Mouse (Mus musculus) bone marrow macrophage, adult 2 months (primary cell): ENCODE results near the gene Trappc12.

ENCODE experiments used
- CTCF ChIP-seq: IDR thresholded peaks from 2 replicates; pipeline ENCODE4 v1.5.1; 2012; ENCODE audit warnings: low read depth, mild to moderate bottlenecking, low read length, moderate library complexity
- POLR2A ChIP-seq: IDR thresholded peaks from 2 replicates; pipeline ENCODE4 v1.6.1; 2012; ENCODE audit warnings: mild to moderate bottlenecking, low read depth, low read length, borderline replicate concordance

- TF ChIP-seq CTCF (no peak), POLR2A (no peak)
These were observed 39.6 kb downstream of the Trappc12 start for GRCm38 (mm10) chr12:28710566-28711185.
